Mouse (Mus musculus): Measurements from ENCODE around the gene Tcte2. TPM values are rescaled to one million over a fixed set of nuclear protein-coding genes. Genes with fewer than 3 reads are reported as not detected.

Gene Tcte2
- polyA plus RNA-seq, 1 experiment from 2014 or later, result 2.8 TPM

GRCm38 (mm10) chr17:13671732-13672131 is 89.9 kb downstream of the Tcte2 start:
- no peak overlapping the region for H3K4me2 ChIP-seq (replicated peaks; ENCODE audit: low read depth, low read length)
- peaks cover 31% of the 10 kb centered on the region for H3K4me1 ChIP-seq (ENCODE audit: insufficient read depth, low read length)
- no peak for ATAC-seq (ENCODE audit: low FRiP score, low TSS enrichment)
- H3K27me3 ChIP-seq (ENCODE audit: insufficient read depth, low read length), result no peaks in the 10 kb centered on the region
- no peaks in the 10 kb centered on the region for H3K9me3 ChIP-seq (ENCODE audit: low read length)
- H3K36me3 ChIP-seq (ENCODE audit: insufficient read depth, low read length), result no peaks in the 10 kb centered on the region
- no peak overlapping the region for H3K9ac ChIP-seq (replicated peaks; ENCODE audit: low read length)
- 58% methylated on average over 4 of the region's 4 CpGs for WGBS
- no peak overlapping the region for H3K27ac ChIP-seq (ENCODE audit: low read length)
- no peak overlapping the region for H3K4me3 ChIP-seq (ENCODE audit: low read length)

GRCm38 (mm10) chr17:13670227-13670626 is 91.4 kb downstream of the Tcte2 start:
- Histone ChIP-seq H3K9ac (replicated peaks; ENCODE audit: low read length) (no peak overlapping the region), H3K9me3 (ENCODE audit: low read length) (no peaks in the 10 kb centered on the region), H3K4me3 (ENCODE audit: low read length) (no peak overlapping the region), H3K36me3 (ENCODE audit: insufficient read depth, low read length) (no peaks in the 10 kb centered on the region), H3K4me2 (replicated peaks; ENCODE audit: low read depth, low read length) (no peak overlapping the region), H3K27ac (ENCODE audit: low read length) (0 out of 2 replicates have a peak overlapping the region, but pooled peaks have one; percentile 36), H3K27me3 (ENCODE audit: insufficient read depth, low read length) (no peaks in the 10 kb centered on the region), H3K4me1 (ENCODE audit: insufficient read depth, low read length) (peaks cover 27% of the 10 kb centered on the region)
- ATAC-seq (ENCODE audit: low FRiP score, low TSS enrichment), result peak; percentile 72

GRCm38 (mm10) chr17:13669206-13669605 is 92.4 kb downstream of the Tcte2 start:
- H3K36me3 ChIP-seq (ENCODE audit: insufficient read depth, low read length), result no peaks in the 10 kb centered on the region
- H3K4me2 ChIP-seq (replicated peaks; ENCODE audit: low read depth, low read length), result peak overlapping the region; percentile 30; the same call in 1 of the 2 replicates
- peak overlapping the region; percentile 37; the same call in 1 of the 2 replicates for H3K27ac ChIP-seq (ENCODE audit: low read length)
- no peak overlapping the region for H3K4me3 ChIP-seq (ENCODE audit: low read length)
- no peak for ATAC-seq (ENCODE audit: low FRiP score, low TSS enrichment)
- no peak overlapping the region for H3K9ac ChIP-seq (replicated peaks; ENCODE audit: low read length)
- no peaks in the 10 kb centered on the region for H3K27me3 ChIP-seq (ENCODE audit: insufficient read depth, low read length)
- 30% methylated on average over 8 of the region's 8 CpGs for WGBS
- peaks cover 27% of the 10 kb centered on the region for H3K4me1 ChIP-seq (ENCODE audit: insufficient read depth, low read length)
- no peaks in the 10 kb centered on the region for H3K9me3 ChIP-seq (ENCODE audit: low read length)

GRCm38 (mm10) chr17:13668052-13669015 is 93.3 kb downstream of the Tcte2 start:
- peak; percentile 70 for ATAC-seq (ENCODE audit: low FRiP score, low TSS enrichment)
- Histone ChIP-seq H3K27ac (ENCODE audit: low read length) (peak overlapping the region; percentile 41; the same call in 1 of the 2 replicates), H3K4me2 (replicated peaks; ENCODE audit: low read depth, low read length) (peak overlapping the region; percentile 30), H3K9me3 (ENCODE audit: low read length) (no peaks in the 10 kb centered on the region), H3K27me3 (ENCODE audit: insufficient read depth, low read length) (no peaks in the 10 kb centered on the region), H3K4me1 (ENCODE audit: insufficient read depth, low read length) (peaks cover 27% of the 10 kb centered on the region), H3K36me3 (ENCODE audit: insufficient read depth, low read length) (no peaks in the 10 kb centered on the region), H3K4me3 (ENCODE audit: low read length) (no peak overlapping the region; the same call in 1 of the 2 replicates), H3K9ac (replicated peaks; ENCODE audit: low read length) (peak overlapping the region; percentile 27)
- WGBS, result 11% methylated on average over 16 of the region's 16 CpGs

- Histone ChIP-seq H3K27ac (ENCODE audit: low read length) (no peak overlapping the region), H3K9ac (replicated peaks; ENCODE audit: low read length) (no peak overlapping the region), H3K27me3 (ENCODE audit: insufficient read depth, low read length) (no peaks in the 10 kb centered on the region), H3K4me3 (ENCODE audit: low read length) (no peak overlapping the region), H3K36me3 (ENCODE audit: insufficient read depth, low read length) (no peaks in the 10 kb centered on the region), H3K4me1 (ENCODE audit: insufficient read depth, low read length) (peaks cover 27% of the 10 kb centered on the region), H3K9me3 (ENCODE audit: low read length) (no peaks in the 10 kb centered on the region), H3K4me2 (replicated peaks; ENCODE audit: low read depth, low read length) (no peak overlapping the region)
- ATAC-seq (ENCODE audit: low FRiP score, low TSS enrichment), result no peak
- WGBS, result 76% methylated on average over 3 of the region's 3 CpGs
Measured at GRCm38 (mm10) chr17:13667006-13667405, 94.6 kb downstream of the Tcte2 start.

GRCm38 (mm10) chr17:13665731-13666130 is 95.9 kb downstream of the Tcte2 start:
- no peaks in the 10 kb centered on the region for H3K9me3 ChIP-seq (ENCODE audit: low read length)
- no peak overlapping the region for H3K4me2 ChIP-seq (replicated peaks; ENCODE audit: low read depth, low read length)
- H3K4me3 ChIP-seq (ENCODE audit: low read length), result no peak overlapping the region
- H3K4me1 ChIP-seq (ENCODE audit: insufficient read depth, low read length), result peaks cover 27% of the 10 kb centered on the region
- no peak overlapping the region for H3K9ac ChIP-seq (replicated peaks; ENCODE audit: low read length)
- H3K36me3 ChIP-seq (ENCODE audit: insufficient read depth, low read length), result no peaks in the 10 kb centered on the region
- 73% methylated on average over 1 of the region's 1 CpGs for WGBS
- H3K27me3 ChIP-seq (ENCODE audit: insufficient read depth, low read length), result no peaks in the 10 kb centered on the region
- H3K27ac ChIP-seq (ENCODE audit: low read length), result no peak overlapping the region
- no peak for ATAC-seq (ENCODE audit: low FRiP score, low TSS enrichment)

GRCm38 (mm10) chr17:13663386-13664166 is 98.0 kb downstream of the Tcte2 start:
- no peak for ATAC-seq (ENCODE audit: low FRiP score, low TSS enrichment)
- 84% methylated on average over 13 of the region's 13 CpGs for WGBS
- no peak overlapping the region for H3K9ac ChIP-seq (replicated peaks; ENCODE audit: low read length)
- H3K36me3 ChIP-seq (ENCODE audit: insufficient read depth, low read length), result no peaks in the 10 kb centered on the region
- H3K4me2 ChIP-seq (replicated peaks; ENCODE audit: low read depth, low read length), result no peak overlapping the region
- H3K4me3 ChIP-seq (ENCODE audit: low read length), result no peak overlapping the region
- H3K4me1 ChIP-seq (ENCODE audit: insufficient read depth, low read length), result peaks cover 20% of the 10 kb centered on the region
- no peak overlapping the region for H3K27ac ChIP-seq (ENCODE audit: low read length)
- no peaks in the 10 kb centered on the region for H3K27me3 ChIP-seq (ENCODE audit: insufficient read depth, low read length)
- H3K9me3 ChIP-seq (ENCODE audit: low read length), result no peaks in the 10 kb centered on the region

Other genes with a start within 250 kb of the Tcte2 start
- 52.7 TPM in 2 replicates for gene Afdn, start 1.3 kb downstream of the Tcte2 start, polyA plus RNA-seq (2015; fragmentation: Nextera tagmentation; extraction: Ambion mirVana)
- gene Gm7168, start 186.5 kb upstream of the Tcte2 start, polyA plus RNA-seq (2015; fragmentation: Nextera tagmentation; extraction: Ambion mirVana), result not detected in 2 replicates
- not detected in 2 replicates for gene Gm7356, start 241.9 kb upstream of the Tcte2 start, polyA plus RNA-seq (2015; fragmentation: Nextera tagmentation; extraction: Ambion mirVana)